Mouse (Mus musculus): ENCODE measurements around the gene Adprh.

- TF ChIP-seq EP300 (optimal IDR thresholded peaks at IDR 0.05) (no peak), CTCF (IDR thresholded peaks at IDR 0.05; ENCODE audit: low read depth) (peak; percentile 29; the same call in 1 of the 2 replicates)
These were observed at the start of gene Adprh for GRCm38 (mm10) chr16:38452442-38453202.
